Mouse (Mus musculus): ENCODE data around the gene Echs1. TPM values are rescaled to one million over a fixed set of nuclear protein-coding genes. Genes with fewer than 3 reads are reported as not detected.

The Echs1 gene
- total and polyA plus RNA-seq, 3 experiments: 43.3 to 72.0 (median 47.8) TPM

DNA sequence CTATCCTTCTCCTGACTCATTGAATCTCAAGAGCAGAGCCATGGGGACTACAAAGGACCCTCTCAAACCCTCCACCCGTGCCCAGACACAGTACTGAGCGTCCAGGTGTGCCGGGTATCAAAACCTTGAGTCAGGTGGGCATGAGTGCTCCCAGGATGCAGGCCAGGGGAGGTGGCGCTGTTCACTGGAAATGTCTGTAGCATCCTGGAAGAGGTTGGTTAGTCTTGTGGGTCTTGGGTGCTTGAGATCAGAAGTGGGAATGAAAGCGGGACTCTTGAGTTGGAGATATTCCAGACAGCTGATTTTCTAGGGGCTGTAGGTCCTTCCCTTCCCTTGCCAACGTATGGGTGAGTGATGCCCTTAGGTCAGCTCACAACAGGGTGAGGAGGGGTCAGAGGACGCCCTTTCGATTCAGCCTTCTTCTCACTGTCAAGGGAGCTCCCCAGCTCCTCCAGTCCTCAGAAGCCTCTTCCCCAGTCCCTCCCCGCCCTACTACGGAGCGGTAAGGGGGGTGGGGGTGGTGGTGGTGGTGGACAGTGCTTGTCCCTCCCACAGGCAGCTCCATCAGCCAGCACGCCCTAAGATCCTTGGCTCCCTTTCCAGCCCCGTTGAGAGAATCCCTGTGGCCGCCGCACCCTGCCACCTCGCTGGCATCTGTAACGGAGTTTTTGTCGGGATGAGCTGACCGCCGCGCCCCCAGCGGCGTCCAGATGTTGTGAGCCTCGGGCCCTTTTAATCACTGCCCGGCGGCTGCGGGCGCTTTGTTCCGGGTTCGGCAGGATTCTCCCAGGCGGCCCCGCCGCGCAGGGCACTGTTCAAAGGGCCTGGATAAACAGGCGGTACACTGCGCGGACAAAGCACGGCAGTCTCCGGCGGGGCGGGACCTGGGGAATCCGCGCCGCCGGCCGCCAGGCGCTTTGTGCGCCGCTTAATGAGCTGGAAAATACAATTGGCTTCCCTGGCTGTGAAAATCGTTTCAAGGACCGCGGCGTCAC, 58.6 kb downstream of the Echs1 start:
- in situ Hi-C loops (cut with MboI; ENCODE audit: low pct_ligation_motif_present, low pct_unique_long_range_greater_than_20kb, low sequenced_read_pairs) (no loop called here), dilution Hi-C loops (cut with MboI; ENCODE audit: extremely low pct_ligation_motif_present, extremely low pct_unique_long_range_greater_than_20kb, low sequenced_read_pairs) (no loop called here)
- Histone ChIP-seq H3K4me3 (replicated peaks in 1 of 3; ENCODE audit: low read depth in 2 of 3, low read length in 2 of 3, poor library complexity in 1 of 3) (no peak overlapping the region), H3K9me3 (replicated peaks; ENCODE audit: low read length) (peaks cover 9% of the 10 kb centered on the region), H3K4me1 (ENCODE audit: control insufficient read depth in 1 of 2, insufficient read depth in 2 of 2) (peaks cover 6 to 14% of the 10 kb centered on the region in 2 experiments; a peak in 3 of 4 replicates), H3K27me3 (replicated peaks) (peaks cover 15% of the 10 kb centered on the region), H3K36me3 (replicated peaks in 1 of 2; ENCODE audit: control insufficient read depth in 1 of 2, insufficient read depth in 1 of 2, low read length in 1 of 2) (no peaks in the 10 kb centered on the region), H3K4me2 (ENCODE audit: insufficient read depth, low read depth, poor library complexity, severe bottlenecking) (no peak overlapping the region), H3K27ac (ENCODE audit: insufficient read depth, low read depth) (no peak overlapping the region), H3K9ac (ENCODE audit: insufficient read depth, low read depth) (no peak overlapping the region), H3K79me2 (replicated peaks; ENCODE audit: control insufficient read depth, extremely low read depth, insufficient read depth, poor library complexity, severe bottlenecking) (no peaks in the 10 kb centered on the region)
- no peak for DNase-seq (ENCODE audit: extremely low read depth)
- TF ChIP-seq UBTF (IDR thresholded peaks at IDR 0.05; ENCODE audit: low read depth, low read length) (no peak), CHD2 (IDR thresholded peaks at IDR 0.05; ENCODE audit: low read length) (no peak), NRF1 (IDR thresholded peaks at IDR 0.05; ENCODE audit: low read depth, low read length) (no peak), MEF2A (IDR thresholded peaks at IDR 0.05; ENCODE audit: borderline replicate concordance, low read depth, low read length) (no peak), IRF4 (IDR thresholded peaks at IDR 0.05; ENCODE audit: low read depth, low read length) (no peak), CHD1 (IDR thresholded peaks at IDR 0.05; ENCODE audit: low read depth, low read length) (no peak), NELFE (IDR thresholded peaks at IDR 0.05; ENCODE audit: low read depth, low read length) (no peak), MAZ (IDR thresholded peaks at IDR 0.05; ENCODE audit: low read depth, low read length) (no peak), ZMIZ1 (IDR thresholded peaks at IDR 0.05; ENCODE audit: low read depth, low read length) (no peak), GABPA (IDR thresholded peaks at IDR 0.05; ENCODE audit: insufficient replicate concordance, low read depth, low read length) (no peak), PAX5 (IDR thresholded peaks at IDR 0.05; ENCODE audit: low read length) (no peak), MXI1 (IDR thresholded peaks at IDR 0.05; ENCODE audit: low read depth, low read length) (no peak), ZKSCAN1 (IDR thresholded peaks at IDR 0.05; ENCODE audit: borderline replicate concordance, low read depth, low read length) (no peak), ELF1 (IDR thresholded peaks at IDR 0.05; ENCODE audit: low read depth, low read length) (no peak), MAX (IDR thresholded peaks at IDR 0.05; ENCODE audit: low read length) (no peak), JUN (IDR thresholded peaks at IDR 0.05; ENCODE audit: insufficient read depth, low read depth, low read length) (no peak), CTCF (conservative IDR thresholded peaks at IDR 0.05 in 1 of 2, IDR thresholded peaks at IDR 0.05 in 1 of 2; ENCODE audit: low read depth in 2 of 2, low read length in 2 of 2) (no peak), TCF12 (IDR thresholded peaks at IDR 0.05; ENCODE audit: low read depth, low read length) (no peak)

Other genes with a start within 250 kb of the Echs1 start
Only the 20 nearest of the 21 such genes appear.
- 2.7 and 4.0 TPM in 2 replicates for gene Kndc1, start 221.8 kb downstream of the Echs1 start, total RNA-seq (2012; rRNA removed)
- gene Kndc1, start 221.8 kb downstream of the Echs1 start, total RNA-seq (2014; rRNA removed): 2.0 and 2.3 TPM in 2 replicates
- 4.6 and 5.0 TPM in 2 replicates for gene Kndc1, start 221.8 kb downstream of the Echs1 start, polyA plus RNA-seq (2012; ENCODE audit: insufficient read length, low read depth)
- not detected in 2 replicates for gene Utf1, start 172.7 kb downstream of the Echs1 start, total RNA-seq (2012; rRNA removed)
- not detected in 2 replicates for gene Utf1, start 172.7 kb downstream of the Echs1 start, total RNA-seq (2014; rRNA removed)
- gene Utf1, start 172.7 kb downstream of the Echs1 start, polyA plus RNA-seq (2012; ENCODE audit: insufficient read length, low read depth): not detected in 2 replicates
- gene 6430531B16Rik, start 137.7 kb downstream of the Echs1 start, total RNA-seq (2012; rRNA removed): 0.13 and 0.38 TPM in 2 replicates
- gene 6430531B16Rik, start 137.7 kb downstream of the Echs1 start, total RNA-seq (2014; rRNA removed): not detected in 2 replicates
- 0.21 and 0.33 TPM in 2 replicates for gene 6430531B16Rik, start 137.7 kb downstream of the Echs1 start, polyA plus RNA-seq (2012; ENCODE audit: insufficient read length, low read depth)
- 61.4 and 63.7 TPM in 2 replicates for gene Adam8, start 123.9 kb downstream of the Echs1 start, total RNA-seq (2012; rRNA removed)
- 46.5 and 51.0 TPM in 2 replicates for gene Adam8, start 123.9 kb downstream of the Echs1 start, total RNA-seq (2014; rRNA removed)
- 43.7 and 46.3 TPM in 2 replicates for gene Adam8, start 123.9 kb downstream of the Echs1 start, polyA plus RNA-seq (2012; ENCODE audit: insufficient read length, low read depth)
- 44.4 and 44.6 TPM in 2 replicates for gene Zfp511, start 80.1 kb downstream of the Echs1 start, total RNA-seq (2012; rRNA removed)
- 41.4 and 43.8 TPM in 2 replicates for gene Zfp511, start 80.1 kb downstream of the Echs1 start, total RNA-seq (2014; rRNA removed)
- 50.1 and 52.2 TPM in 2 replicates for gene Zfp511, start 80.1 kb downstream of the Echs1 start, polyA plus RNA-seq (2012; ENCODE audit: insufficient read length, low read depth)
- gene Tubgcp2, start 79.8 kb downstream of the Echs1 start, total RNA-seq (2012; rRNA removed): 40.1 and 42.5 TPM in 2 replicates
- gene Tubgcp2, start 79.8 kb downstream of the Echs1 start, total RNA-seq (2014; rRNA removed): 50.4 and 50.6 TPM in 2 replicates
- gene Tubgcp2, start 79.8 kb downstream of the Echs1 start, polyA plus RNA-seq (2012; ENCODE audit: insufficient read length, low read depth): 39.5 and 46.7 TPM in 2 replicates
- not detected in 2 replicates for gene Msx3, start 67.4 kb downstream of the Echs1 start, total RNA-seq (2012; rRNA removed)
- not detected in 2 replicates for gene Msx3, start 67.4 kb downstream of the Echs1 start, total RNA-seq (2014; rRNA removed)
- gene Msx3, start 67.4 kb downstream of the Echs1 start, polyA plus RNA-seq (2012; ENCODE audit: insufficient read length, low read depth): not detected in 2 replicates
- gene Caly, start 33.9 kb downstream of the Echs1 start, total RNA-seq (2012; rRNA removed): not detected in 2 replicates
- not detected in 2 replicates for gene Caly, start 33.9 kb downstream of the Echs1 start, total RNA-seq (2014; rRNA removed)
- gene Caly, start 33.9 kb downstream of the Echs1 start, polyA plus RNA-seq (2012; ENCODE audit: insufficient read length, low read depth): not detected in 2 replicates
- not detected in 2 replicates for gene Prap1, start 23.1 kb downstream of the Echs1 start, total RNA-seq (2012; rRNA removed)
- not detected in 2 replicates for gene Prap1, start 23.1 kb downstream of the Echs1 start, total RNA-seq (2014; rRNA removed)
- gene Prap1, start 23.1 kb downstream of the Echs1 start, polyA plus RNA-seq (2012; ENCODE audit: insufficient read length, low read depth): not detected in 2 replicates
- gene Fuom, start 14.0 kb downstream of the Echs1 start, total RNA-seq (2012; rRNA removed): 0.76 and 1.8 TPM in 2 replicates
- not detected in 2 replicates for gene Fuom, start 14.0 kb downstream of the Echs1 start, total RNA-seq (2014; rRNA removed)
- 0.64 and 0.86 TPM in 2 replicates for gene Fuom, start 14.0 kb downstream of the Echs1 start, polyA plus RNA-seq (2012; ENCODE audit: insufficient read length, low read depth)
- gene Paox, start 677 bp downstream of the Echs1 start, total RNA-seq (2012; rRNA removed): 40.0 and 42.3 TPM in 2 replicates
- gene Paox, start 677 bp downstream of the Echs1 start, total RNA-seq (2014; rRNA removed): 34.5 and 36.6 TPM in 2 replicates
- gene Paox, start 677 bp downstream of the Echs1 start, polyA plus RNA-seq (2012; ENCODE audit: insufficient read length, low read depth): 30.4 and 39.7 TPM in 2 replicates
- gene Mtg1, start 21.1 kb upstream of the Echs1 start, total RNA-seq (2012; rRNA removed): 19.3 and 26.6 TPM in 2 replicates
- 20.7 and 29.4 TPM in 2 replicates for gene Mtg1, start 21.1 kb upstream of the Echs1 start, total RNA-seq (2014; rRNA removed)
- 39.6 and 39.8 TPM in 2 replicates for gene Mtg1, start 21.1 kb upstream of the Echs1 start, polyA plus RNA-seq (2012; ENCODE audit: insufficient read length, low read depth)
- gene Sprn, start 38.4 kb upstream of the Echs1 start, total RNA-seq (2012; rRNA removed): not detected in 2 replicates
- gene Sprn, start 38.4 kb upstream of the Echs1 start, total RNA-seq (2014; rRNA removed): not detected in 2 replicates
- gene Sprn, start 38.4 kb upstream of the Echs1 start, polyA plus RNA-seq (2012; ENCODE audit: insufficient read length, low read depth): not detected in 2 replicates
- gene Olfr522, start 48.3 kb upstream of the Echs1 start, total RNA-seq (2012; rRNA removed): not detected in 2 replicates
- gene Olfr522, start 48.3 kb upstream of the Echs1 start, total RNA-seq (2014; rRNA removed): not detected in 2 replicates
- gene Olfr522, start 48.3 kb upstream of the Echs1 start, polyA plus RNA-seq (2012; ENCODE audit: insufficient read length, low read depth): not detected in 2 replicates
- gene Olfr523, start 56.7 kb upstream of the Echs1 start, total RNA-seq (2012; rRNA removed): not detected in 2 replicates
- not detected in 2 replicates for gene Olfr523, start 56.7 kb upstream of the Echs1 start, total RNA-seq (2014; rRNA removed)
- gene Olfr523, start 56.7 kb upstream of the Echs1 start, polyA plus RNA-seq (2012; ENCODE audit: insufficient read length, low read depth): not detected in 2 replicates
- gene Olfr524, start 89.5 kb upstream of the Echs1 start, total RNA-seq (2012; rRNA removed): not detected in 2 replicates
- not detected in 2 replicates for gene Olfr524, start 89.5 kb upstream of the Echs1 start, total RNA-seq (2014; rRNA removed)
- gene Olfr524, start 89.5 kb upstream of the Echs1 start, polyA plus RNA-seq (2012; ENCODE audit: insufficient read length, low read depth): not detected in 2 replicates
- not detected in 2 replicates for gene Cd163l1, start 101.8 kb upstream of the Echs1 start, total RNA-seq (2012; rRNA removed)
- gene Cd163l1, start 101.8 kb upstream of the Echs1 start, total RNA-seq (2014; rRNA removed): not detected in 2 replicates
- gene Cd163l1, start 101.8 kb upstream of the Echs1 start, polyA plus RNA-seq (2012; ENCODE audit: insufficient read length, low read depth): not detected in 2 replicates
- gene 5830411N06Rik, start 130.8 kb upstream of the Echs1 start, total RNA-seq (2012; rRNA removed): not detected in 2 replicates
- not detected in 2 replicates for gene 5830411N06Rik, start 130.8 kb upstream of the Echs1 start, total RNA-seq (2014; rRNA removed)
- gene 5830411N06Rik, start 130.8 kb upstream of the Echs1 start, polyA plus RNA-seq (2012; ENCODE audit: insufficient read length, low read depth): not detected in 2 replicates
- gene Olfr525, start 204.4 kb upstream of the Echs1 start, total RNA-seq (2012; rRNA removed): not detected in 2 replicates
- not detected in 2 replicates for gene Olfr525, start 204.4 kb upstream of the Echs1 start, total RNA-seq (2014; rRNA removed)
- not detected in 2 replicates for gene Olfr525, start 204.4 kb upstream of the Echs1 start, polyA plus RNA-seq (2012; ENCODE audit: insufficient read length, low read depth)
- gene Olfr527, start 217.5 kb upstream of the Echs1 start, total RNA-seq (2012; rRNA removed): not detected in 2 replicates
- not detected in 2 replicates for gene Olfr527, start 217.5 kb upstream of the Echs1 start, total RNA-seq (2014; rRNA removed)
- not detected in 2 replicates for gene Olfr527, start 217.5 kb upstream of the Echs1 start, polyA plus RNA-seq (2012; ENCODE audit: insufficient read length, low read depth)

Data from CH12.LX (cell line).